Mouse (Mus musculus) G1E (cell line): ENCODE data around the gene Frrs1.

Experiments used
- CTCF ChIP-seq: IDR thresholded peaks from 2 replicates; pipeline ENCODE4 v1.5.1; 2012; ENCODE audit warnings: low read depth, low read length, inconsistent platforms, mixed read lengths
- TAL1 ChIP-seq: conservative IDR thresholded peaks from 2 replicates; pipeline ENCODE4 v1.6.1; 2012; ENCODE audit warnings: low read depth, low read length, inconsistent platforms, mixed read lengths

DNA sequence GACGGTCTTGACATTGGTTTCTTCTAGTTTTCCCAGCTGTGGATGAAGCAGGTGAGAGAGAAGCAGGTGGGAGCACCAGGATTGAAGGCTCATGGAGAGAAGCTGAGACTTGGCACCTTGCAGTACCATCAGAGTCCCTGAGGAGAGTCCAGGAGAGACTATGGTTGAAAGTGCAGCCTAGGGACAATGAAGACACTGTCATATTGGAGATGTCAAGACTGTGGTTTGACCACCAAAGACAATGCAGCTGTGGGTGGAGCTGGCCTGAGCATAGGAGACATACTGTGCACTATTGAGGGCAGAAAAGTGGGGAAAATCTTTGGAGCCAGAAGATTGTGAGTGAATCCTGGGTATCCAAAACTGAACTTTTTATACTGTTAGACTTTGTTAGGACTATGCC is 8.9 kb upstream of the Frrs1 start:
- no peak for TF ChIP-seq CTCF
- no peak for TF ChIP-seq TAL1
